Mouse (Mus musculus): ENCODE results near the gene Mmel1. TPM values are rescaled to one million over a fixed set of nuclear protein-coding genes. Genes with fewer than 3 reads are reported as not detected.

Gene Mmel1
- polyA plus RNA-seq, 1 experiment from 2014 or later, result 0.23 TPM

GRCm38 (mm10) chr4:154887593-154888250 is 18.3 kb downstream of the Mmel1 start:
- Histone ChIP-seq H3K4me3 (ENCODE audit: low read depth, low read length) (no peak overlapping the region), H3K27ac (ENCODE audit: low read depth, low read length) (no peak overlapping the region), H3K36me3 (ENCODE audit: control insufficient read depth, insufficient read depth, low read length) (no peaks in the 10 kb centered on the region), H3K4me1 (ENCODE audit: control insufficient read depth, insufficient read depth, low read length) (no peaks in the 10 kb centered on the region), H3K9me3 (replicated peaks; ENCODE audit: control insufficient read depth, low read length) (no peaks in the 10 kb centered on the region), H3K4me2 (no peak overlapping the region), H3K9ac (ENCODE audit: low read depth, low read length) (no peak overlapping the region), H3K27me3 (ENCODE audit: control insufficient read depth, insufficient read depth, low read length) (peaks cover 13% of the 10 kb centered on the region; the same call in 1 of the 2 replicates)
- 73% methylated on average over 15 of the region's 15 CpGs for WGBS (ENCODE audit: insufficient replicate concordance)
- no peak for ATAC-seq (replicated peaks; ENCODE audit: insufficient number of reproducible peaks, low FRiP score, low TSS enrichment)

GRCm38 (mm10) chr4:154890887-154891286 is 21.5 kb downstream of the Mmel1 start:
- H3K9me3 ChIP-seq (replicated peaks; ENCODE audit: control insufficient read depth, low read length), result no peaks in the 10 kb centered on the region
- WGBS (ENCODE audit: insufficient replicate concordance), result 86% methylated on average over 14 of the region's 14 CpGs
- peaks cover 24% of the 10 kb centered on the region for H3K27me3 ChIP-seq (ENCODE audit: control insufficient read depth, insufficient read depth, low read length)
- no peak overlapping the region for H3K4me3 ChIP-seq (ENCODE audit: low read depth, low read length)
- ATAC-seq (replicated peaks; ENCODE audit: insufficient number of reproducible peaks, low FRiP score, low TSS enrichment), result no peak
- no peaks in the 10 kb centered on the region for H3K36me3 ChIP-seq (ENCODE audit: control insufficient read depth, insufficient read depth, low read length)
- H3K27ac ChIP-seq (ENCODE audit: low read depth, low read length), result no peak overlapping the region
- H3K4me2 ChIP-seq, result no peak overlapping the region
- H3K9ac ChIP-seq (ENCODE audit: low read depth, low read length), result no peak overlapping the region
- H3K4me1 ChIP-seq (ENCODE audit: control insufficient read depth, insufficient read depth, low read length), result no peaks in the 10 kb centered on the region

DNA sequence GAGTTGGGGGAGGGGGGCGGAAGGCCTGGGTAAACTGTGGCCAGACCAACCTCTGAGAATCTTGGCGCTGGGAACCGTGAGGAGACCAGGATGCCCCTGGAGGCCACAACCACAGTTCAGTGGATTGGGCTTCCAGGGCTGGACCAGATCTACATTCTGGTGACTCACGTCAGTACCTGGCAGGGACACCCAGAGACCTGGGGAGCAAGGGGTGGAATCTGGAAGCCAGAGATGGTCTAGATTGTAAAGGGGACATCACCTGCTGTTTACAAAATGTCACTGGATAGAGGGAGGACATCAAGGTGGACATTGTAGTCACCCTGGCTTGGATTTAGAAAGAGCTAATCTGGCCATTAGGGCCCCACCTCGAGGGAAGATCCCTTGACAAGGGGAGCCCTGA is 26.2 kb downstream of the Mmel1 start:
- no peaks in the 10 kb centered on the region for H3K9me3 ChIP-seq (replicated peaks; ENCODE audit: control insufficient read depth, low read length)
- H3K4me3 ChIP-seq (ENCODE audit: low read depth, low read length), result no peak overlapping the region
- H3K27me3 ChIP-seq (ENCODE audit: control insufficient read depth, insufficient read depth, low read length), result peaks cover 38% of the 10 kb centered on the region
- H3K9ac ChIP-seq (ENCODE audit: low read depth, low read length), result no peak overlapping the region
- no peak overlapping the region for H3K4me2 ChIP-seq
- ATAC-seq (replicated peaks; ENCODE audit: insufficient number of reproducible peaks, low FRiP score, low TSS enrichment), result no peak
- no peak overlapping the region for H3K27ac ChIP-seq (ENCODE audit: low read depth, low read length)
- no peaks in the 10 kb centered on the region for H3K36me3 ChIP-seq (ENCODE audit: control insufficient read depth, insufficient read depth, low read length)
- WGBS (ENCODE audit: insufficient replicate concordance), result 69% methylated on average over 5 of the region's 5 CpGs
- H3K4me1 ChIP-seq (ENCODE audit: control insufficient read depth, insufficient read depth, low read length), result peaks cover 12% of the 10 kb centered on the region

DNA sequence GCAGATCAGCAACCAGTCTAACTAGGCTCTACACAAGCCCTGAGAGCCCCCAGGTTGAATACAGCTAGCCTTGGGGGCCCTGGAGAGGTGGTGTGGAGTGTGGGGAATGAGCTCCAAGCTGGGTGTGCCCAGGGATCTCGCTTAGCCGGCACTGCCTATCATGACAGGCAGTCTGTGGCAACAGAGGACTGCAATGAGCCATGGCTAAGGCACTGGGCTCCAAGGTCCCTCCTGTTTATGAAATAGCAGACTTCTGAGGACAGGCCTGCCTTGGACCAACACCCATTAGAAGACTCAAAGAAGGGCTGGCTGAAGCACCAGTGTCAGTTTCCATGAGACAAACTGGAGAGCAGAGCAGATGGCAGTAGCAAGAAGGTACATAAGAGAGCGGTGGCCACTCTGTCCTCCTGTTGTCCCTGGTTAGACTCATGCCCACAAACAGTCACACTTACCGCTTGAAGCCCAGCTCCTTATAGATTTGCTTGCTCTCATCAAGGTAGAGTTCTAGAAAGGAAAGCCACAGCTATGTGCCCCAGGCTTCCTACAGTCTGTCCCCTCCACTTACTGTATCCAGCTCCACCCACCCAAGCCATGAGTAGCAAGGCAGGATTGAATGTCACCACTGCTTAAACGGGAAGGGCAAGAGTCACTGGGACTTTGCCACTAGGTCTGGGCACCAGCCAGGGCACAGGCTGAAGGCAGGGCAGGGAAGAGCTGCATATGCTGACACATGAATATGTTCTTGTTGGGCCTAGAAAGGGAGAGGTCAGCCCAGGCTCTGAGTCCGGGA is 28.5 kb downstream of the Mmel1 start:
- Histone ChIP-seq H3K27me3 (ENCODE audit: control insufficient read depth, insufficient read depth, low read length) (peaks cover 30% of the 10 kb centered on the region), H3K9ac (ENCODE audit: low read depth, low read length) (peak overlapping the region; percentile 67), H3K9me3 (replicated peaks; ENCODE audit: control insufficient read depth, low read length) (no peaks in the 10 kb centered on the region), H3K27ac (ENCODE audit: low read depth, low read length) (no peak overlapping the region), H3K4me2 (peak overlapping the region; percentile 91), H3K4me3 (ENCODE audit: low read depth, low read length) (peak overlapping the region; percentile 56), H3K4me1 (ENCODE audit: control insufficient read depth, insufficient read depth, low read length) (peaks cover 12% of the 10 kb centered on the region), H3K36me3 (ENCODE audit: control insufficient read depth, insufficient read depth, low read length) (no peaks in the 10 kb centered on the region)
- ATAC-seq (replicated peaks; ENCODE audit: insufficient number of reproducible peaks, low FRiP score, low TSS enrichment), result no peak
- 65% methylated on average over 6 of the region's 6 CpGs for WGBS (ENCODE audit: insufficient replicate concordance)

- WGBS (ENCODE audit: insufficient replicate concordance), result 5% methylated on average over 43 of the region's 43 CpGs
- Histone ChIP-seq H3K4me2 (peak within 1 kb of the TSS; percentile 91), H3K9ac (ENCODE audit: low read depth, low read length) (peak within 1 kb of the TSS; percentile 67), H3K4me1 (ENCODE audit: control insufficient read depth, insufficient read depth, low read length) (peaks cover 12% of the 10 kb centered on the region), H3K9me3 (replicated peaks; ENCODE audit: control insufficient read depth, low read length) (no peaks in the 10 kb centered on the region), H3K36me3 (ENCODE audit: control insufficient read depth, insufficient read depth, low read length) (no peaks in the 10 kb centered on the region), H3K27ac (ENCODE audit: low read depth, low read length) (no peak within 1 kb of the TSS), H3K4me3 (ENCODE audit: low read depth, low read length) (peak within 1 kb of the TSS; percentile 56), H3K27me3 (ENCODE audit: control insufficient read depth, insufficient read depth, low read length) (peaks cover 23% of the 10 kb centered on the region)
- peak; percentile 95 for ATAC-seq (replicated peaks; ENCODE audit: insufficient number of reproducible peaks, low FRiP score, low TSS enrichment)
Measured at GRCm38 (mm10) chr4:154898506-154899446, 29.4 kb downstream of the Mmel1 start, which contains the start of gene Fam213b. TSS of gene Fam213b (minus strand) at chr4:154899135.

GRCm38 (mm10) chr4:154902371-154902770 is 33.0 kb downstream of the Mmel1 start:
- Histone ChIP-seq H3K4me3 (ENCODE audit: low read depth, low read length) (no peak overlapping the region), H3K4me1 (ENCODE audit: control insufficient read depth, insufficient read depth, low read length) (peaks cover 12% of the 10 kb centered on the region), H3K4me2 (no peak overlapping the region), H3K9me3 (replicated peaks; ENCODE audit: control insufficient read depth, low read length) (no peaks in the 10 kb centered on the region), H3K27ac (ENCODE audit: low read depth, low read length) (no peak overlapping the region), H3K27me3 (ENCODE audit: control insufficient read depth, insufficient read depth, low read length) (peaks cover 5% of the 10 kb centered on the region; the same call in 1 of the 2 replicates), H3K36me3 (ENCODE audit: control insufficient read depth, insufficient read depth, low read length) (no peaks in the 10 kb centered on the region), H3K9ac (ENCODE audit: low read depth, low read length) (no peak overlapping the region)
- ATAC-seq (replicated peaks; ENCODE audit: insufficient number of reproducible peaks, low FRiP score, low TSS enrichment), result no peak
- WGBS (ENCODE audit: insufficient replicate concordance), result 65% methylated on average over 2 of the region's 2 CpGs

GRCm38 (mm10) chr4:154904185-154905071 is 35.0 kb downstream of the Mmel1 start:
- 1% methylated on average over 16 of the region's 16 CpGs for WGBS (ENCODE audit: insufficient replicate concordance)
- no peak overlapping the region for H3K27ac ChIP-seq (ENCODE audit: low read depth, low read length)
- peak; percentile 86 for ATAC-seq (replicated peaks; ENCODE audit: insufficient number of reproducible peaks, low FRiP score, low TSS enrichment)
- peak overlapping the region; percentile 66 for H3K9ac ChIP-seq (ENCODE audit: low read depth, low read length)
- H3K4me1 ChIP-seq (ENCODE audit: control insufficient read depth, insufficient read depth, low read length), result peaks cover 4% of the 10 kb centered on the region; the same call in 1 of the 2 replicates
- H3K4me2 ChIP-seq, result peak overlapping the region; percentile 84
- no peaks in the 10 kb centered on the region for H3K9me3 ChIP-seq (replicated peaks; ENCODE audit: control insufficient read depth, low read length)
- H3K36me3 ChIP-seq (ENCODE audit: control insufficient read depth, insufficient read depth, low read length), result no peaks in the 10 kb centered on the region
- H3K4me3 ChIP-seq (ENCODE audit: low read depth, low read length), result peak overlapping the region; percentile 44
- no peaks in the 10 kb centered on the region for H3K27me3 ChIP-seq (ENCODE audit: control insufficient read depth, insufficient read depth, low read length)

Measured in heart, embryonic 11.5 days (tissue).